Mouse (Mus musculus) embryonic facial prominence, embryonic 11.5 days (tissue): ENCODE data around the gene Klhl24. TPM values are rescaled to one million over a fixed set of nuclear protein-coding genes. Genes with fewer than 3 reads are reported as not detected.
"Not testable (repeated sequence)": the region's sequence is repeated elsewhere in the genome, so short reads cannot be mapped to it uniquely, and the experiment has no call there.

Experiments
- ATAC-seq: fragments of 200-750 bp; cut with Nextera tagmentation; replicated peaks from 2 replicates; pipeline ENCODE4 v1.8.0; 2017; ENCODE audit warnings: low read depth; ENCODE audit not compliant: insufficient number of reproducible peaks, low FRiP score, low TSS enrichment
- DNase-seq: peaks from one replicate; pipeline ENCODE4 v3.0.0-alpha.2; 2015; ENCODE audit warnings: low spot score
- H3K27ac ChIP-seq: fragments of 300-500 bp; sonication (generic); replicated peaks from 2 replicates; pipeline ENCODE4 v1.5.1; 2014; ENCODE audit warnings: mild to moderate bottlenecking, low read depth, low read length, control low read depth
- H3K27me3 ChIP-seq: fragments of 300-500 bp; sonication (generic); 2 replicates; pipeline ENCODE4 v1.6.1; 2014; ENCODE audit warnings: mild to moderate bottlenecking, low read length, moderate library complexity, mixed read lengths; ENCODE audit not compliant: control insufficient read depth, insufficient read depth
- H3K36me3 ChIP-seq: fragments of 300-500 bp; sonication (generic); replicated peaks from 2 replicates; pipeline ENCODE4 v1.6.1; 2014; ENCODE audit warnings: low read depth, mild to moderate bottlenecking, low read length, moderate library complexity, mixed read lengths; ENCODE audit not compliant: control insufficient read depth, insufficient read depth
- H3K4me1 ChIP-seq: fragments of 300-500 bp; sonication (generic); 2 replicates; pipeline ENCODE4 v1.6.1; 2014; ENCODE audit warnings: low read length, mixed read lengths; ENCODE audit not compliant: control insufficient read depth, insufficient read depth
- H3K4me2 ChIP-seq: fragments of 300-500 bp; sonication (generic); 2 replicates; pipeline ENCODE4 v1.6.1; 2014; ENCODE audit warnings: low read depth, mild to moderate bottlenecking, control low read depth, low read length, moderate library complexity
- H3K4me3 ChIP-seq: fragments of 300-500 bp; sonication (generic); 2 replicates; pipeline ENCODE4 v1.5.1; 2014; ENCODE audit warnings: low read depth, low read length, control low read depth
- H3K9ac ChIP-seq: fragments of 300-500 bp; sonication (generic); replicated peaks from 2 replicates; pipeline ENCODE4 v1.6.1; 2014; ENCODE audit warnings: mild to moderate bottlenecking, control low read depth, low read length
- H3K9me3 ChIP-seq: fragments of 300-500 bp; sonication (generic); replicated peaks from 2 replicates; pipeline ENCODE4 v1.6.1; 2016; ENCODE audit warnings: mild to moderate bottlenecking, low read length, inconsistent platforms, mixed read lengths; ENCODE audit not compliant: control insufficient read depth
- WGBS: fragments of 180-500 bp; shearing (Covaris S2); extraction: QIAGEN DNeasy Blood & Tissue Kit; methylation state at CpG from one replicate; pipeline ENCODE4 v1.1.7; 2014; 5-methylcytosine and 5-hydroxymethylcytosine counted together
- polyA plus RNA-seq: library from polyadenylated mRNA; unstranded; fragments of >200 nt; fragmentation: Nextera tagmentation; extraction: Ambion mirVana; gene quantifications from 2 replicates; pipeline ENCODE4 v1.2.1, GENCODE M21; 2014

Klhl24 gene
- polyA plus RNA-seq, 1 experiment from 2014 or later = 34.6 TPM

DNA sequence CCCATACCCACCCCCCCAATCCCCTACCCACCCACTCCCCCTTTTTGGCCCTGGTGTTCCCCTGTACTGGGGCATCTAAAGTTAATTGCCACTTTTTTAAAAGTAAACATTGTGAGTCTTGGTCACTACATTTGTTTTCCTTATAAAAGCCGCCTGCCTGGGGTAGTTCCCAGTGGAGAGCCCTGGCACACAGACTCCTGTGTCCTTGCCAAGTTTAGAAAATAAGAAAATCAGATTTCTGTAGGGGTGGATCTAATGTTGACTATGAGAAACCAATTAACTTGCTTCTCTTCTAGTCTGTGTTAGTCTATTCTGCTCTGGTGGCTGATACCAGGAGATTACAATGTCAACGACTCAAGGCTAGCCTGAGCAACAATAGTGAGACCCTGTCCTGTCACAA, 15.3 kb downstream of the Klhl24 start:
- Histone ChIP-seq H3K27ac (no peak overlapping the region), H3K4me2 (no peak overlapping the region), H3K36me3 (peaks cover 8% of the 10 kb centered on the region), H3K4me3 (no peak overlapping the region), H3K9me3 (no peaks in the 10 kb centered on the region), H3K9ac (no peak overlapping the region), H3K27me3 (no peaks in the 10 kb centered on the region), H3K4me1 (no peaks in the 10 kb centered on the region)
- 90% methylated on average over 2 of the region's 2 CpGs for WGBS
- ATAC-seq (no peak), DNase-seq (no peak)

DNA sequence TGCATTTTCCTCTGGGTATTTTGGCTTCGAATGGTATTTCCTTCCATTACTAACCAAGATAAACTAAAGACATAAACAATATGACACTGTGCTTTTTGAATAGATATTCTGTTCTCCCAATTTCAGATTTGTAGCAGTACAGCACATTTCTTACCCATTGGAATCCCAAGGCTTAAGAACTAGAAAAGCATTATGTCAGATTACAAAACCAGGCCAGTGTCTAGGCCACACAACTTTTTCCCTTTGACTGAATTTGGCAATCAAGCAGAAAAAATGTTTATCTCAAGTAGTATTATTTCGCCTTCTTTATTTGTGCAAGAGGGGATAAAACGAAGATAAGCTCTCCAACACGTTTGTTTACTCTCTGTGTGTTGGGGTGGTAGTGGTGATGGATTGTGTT, 18.7 kb downstream of the Klhl24 start:
- H3K36me3 ChIP-seq = no peaks in the 10 kb centered on the region; the same call in 1 of the 2 replicates
- no peak overlapping the region for H3K27ac ChIP-seq
- no peak overlapping the region for H3K4me3 ChIP-seq
- WGBS = 86% methylated on average over 4 of the region's 4 CpGs
- no peaks in the 10 kb centered on the region for H3K9me3 ChIP-seq
- no peaks in the 10 kb centered on the region for H3K4me1 ChIP-seq
- H3K27me3 ChIP-seq = no peaks in the 10 kb centered on the region
- ATAC-seq = no peak
- H3K4me2 ChIP-seq = no peak overlapping the region
- H3K9ac ChIP-seq = no peak overlapping the region
- DNase-seq = no peak

DNA sequence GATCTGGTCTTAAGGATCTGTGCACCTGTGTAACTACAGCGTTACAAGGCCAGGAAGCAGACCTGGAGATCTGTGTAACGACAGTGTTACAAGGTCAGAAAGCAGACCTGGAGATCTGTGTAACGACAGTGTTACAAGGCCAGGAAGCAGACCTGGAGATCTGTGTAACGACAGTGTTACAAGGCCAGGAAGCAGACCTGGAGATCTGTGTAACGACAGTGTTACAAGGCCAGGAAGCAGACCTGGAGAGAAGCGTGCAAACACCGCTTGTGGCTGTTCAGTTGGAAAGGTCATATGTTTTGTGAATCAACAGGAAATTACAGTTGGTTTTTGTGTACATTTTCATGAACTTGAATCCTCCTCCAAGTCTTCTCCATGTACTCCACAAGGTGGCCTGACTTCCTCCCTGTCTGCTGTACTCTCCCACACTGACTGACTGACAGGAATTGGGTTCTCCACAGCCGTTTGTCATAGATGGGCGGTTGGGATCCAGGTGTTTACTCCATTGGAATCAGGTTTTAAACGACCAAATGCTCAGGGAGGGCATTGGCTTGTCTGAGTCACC, 29.1 kb downstream of the Klhl24 start:
- not testable (repeated sequence) for H3K27ac ChIP-seq, H3K9ac ChIP-seq, H3K4me1 ChIP-seq, H3K36me3 ChIP-seq, H3K4me3 ChIP-seq, DNase-seq, H3K4me2 ChIP-seq, H3K9me3 ChIP-seq, ATAC-seq, H3K27me3 ChIP-seq
- 81% methylated on average over 10 of the region's 10 CpGs for WGBS

DNA sequence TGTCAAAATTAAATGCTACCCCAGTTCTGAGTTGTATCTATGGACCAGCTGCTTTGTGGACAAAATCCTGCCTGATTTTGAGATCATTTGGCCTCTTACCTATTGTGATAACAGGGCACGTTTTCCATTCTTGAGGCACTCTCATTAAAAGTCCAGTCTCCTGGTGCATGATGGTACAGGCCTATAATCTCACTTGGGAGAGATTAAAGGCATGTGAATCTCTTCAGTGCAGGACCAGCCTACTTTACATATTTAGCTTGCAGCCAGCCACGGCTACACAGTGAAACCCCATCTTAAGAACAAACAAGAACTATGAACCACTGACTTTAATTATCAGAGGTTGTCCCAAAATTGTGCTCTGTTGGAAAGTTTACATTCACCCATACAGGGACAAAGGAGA, 33.1 kb downstream of the Klhl24 start:
- no peak overlapping the region for H3K4me2 ChIP-seq
- WGBS = 58% methylated on average over 2 of the region's 2 CpGs
- ATAC-seq (no peak), DNase-seq (no peak)
- no peaks in the 10 kb centered on the region for H3K27me3 ChIP-seq
- no peak overlapping the region for H3K4me3 ChIP-seq
- no peaks in the 10 kb centered on the region for H3K9me3 ChIP-seq
- H3K27ac ChIP-seq = no peak overlapping the region
- H3K4me1 ChIP-seq = no peaks in the 10 kb centered on the region
- H3K9ac ChIP-seq = no peak overlapping the region
- no peaks in the 10 kb centered on the region for H3K36me3 ChIP-seq

DNA sequence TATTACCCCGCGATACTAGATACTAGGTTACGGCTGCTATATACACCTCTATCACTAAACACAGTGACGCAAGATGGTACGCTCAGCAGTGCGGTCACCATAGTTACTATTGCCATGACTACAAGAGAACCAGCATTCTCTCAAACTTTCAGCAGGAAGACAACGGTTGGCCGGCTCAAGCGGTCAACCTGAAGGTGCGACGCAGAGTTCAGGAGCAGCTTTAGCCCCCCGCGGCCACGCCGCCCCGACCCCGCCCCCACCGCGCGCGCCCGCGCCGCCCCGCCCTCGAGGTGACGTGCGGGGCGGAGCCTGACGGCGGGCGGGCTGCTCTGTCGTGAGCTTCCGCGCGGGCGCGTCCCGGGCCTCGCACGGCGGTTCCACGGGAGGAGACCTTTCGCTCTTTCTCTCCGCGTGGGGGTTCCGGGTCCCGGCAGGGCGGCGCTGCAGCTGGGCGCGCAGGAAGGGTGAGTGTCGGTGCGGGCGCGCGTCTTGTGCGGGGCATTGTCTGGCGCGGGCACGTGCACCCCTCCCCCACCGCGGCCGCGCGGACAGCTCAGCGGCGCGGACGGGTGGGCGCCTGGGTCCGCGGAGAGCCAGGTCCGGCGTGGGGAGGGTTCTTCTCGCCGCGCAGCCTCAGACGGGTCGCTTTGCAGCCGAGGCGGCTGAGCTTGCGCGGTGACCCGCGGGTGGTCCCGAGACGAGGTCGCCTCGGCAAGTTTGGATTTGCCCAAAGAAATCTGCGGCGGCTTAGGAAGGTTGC, 43.6 kb downstream of the Klhl24 start, which contains the start of gene Yeats2:
Gene Yeats2, plus strand, starts transcription at position 292 of the 760 bp plus-strand sequence.
- Histone ChIP-seq H3K4me1 (no peaks in the 10 kb centered on the region), H3K9me3 (no peaks in the 10 kb centered on the region), H3K36me3 (no peaks in the 10 kb centered on the region), H3K4me2 (peak within 1 kb of the TSS; percentile 61), H3K4me3 (peak within 1 kb of the TSS; percentile 72), H3K9ac (peak within 1 kb of the TSS; percentile 92), H3K27me3 (no peaks in the 10 kb centered on the region), H3K27ac (peak within 1 kb of the TSS; percentile 89)
- DNase-seq = peak; percentile 79
- 1% methylated on average over 82 of the region's 92 CpGs for WGBS
- ATAC-seq = peak; percentile 92

DNA sequence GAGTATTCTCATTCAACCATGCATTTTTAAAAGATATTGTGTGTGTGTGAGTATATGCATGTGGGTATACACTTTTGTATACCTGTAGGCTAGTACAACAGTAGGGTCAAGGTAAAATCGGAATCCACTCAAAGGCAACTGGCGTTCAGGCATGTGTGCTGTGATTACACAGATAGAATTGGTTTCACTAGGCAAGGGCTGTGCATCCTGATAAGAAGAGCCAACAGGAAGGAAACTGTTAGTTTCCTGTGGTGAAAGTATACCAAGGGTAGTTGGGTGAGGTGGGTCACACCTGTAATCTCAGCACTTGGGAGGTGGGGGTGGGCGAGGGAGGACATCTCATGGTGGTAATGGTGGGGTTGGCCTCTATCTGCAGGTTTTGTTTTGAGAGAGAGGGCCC, 47.2 kb downstream of the Klhl24 start:
- Histone ChIP-seq H3K4me2 (no peak overlapping the region), H3K36me3 (no peaks in the 10 kb centered on the region; the same call in 1 of the 2 replicates), H3K27me3 (no peaks in the 10 kb centered on the region), H3K9ac (no peak overlapping the region), H3K4me3 (no peak overlapping the region), H3K27ac (no peak overlapping the region), H3K4me1 (no peaks in the 10 kb centered on the region), H3K9me3 (no peaks in the 10 kb centered on the region)
- WGBS = 94% methylated on average over 3 of the region's 3 CpGs
- ATAC-seq (no peak), DNase-seq (no peak)

DNA sequence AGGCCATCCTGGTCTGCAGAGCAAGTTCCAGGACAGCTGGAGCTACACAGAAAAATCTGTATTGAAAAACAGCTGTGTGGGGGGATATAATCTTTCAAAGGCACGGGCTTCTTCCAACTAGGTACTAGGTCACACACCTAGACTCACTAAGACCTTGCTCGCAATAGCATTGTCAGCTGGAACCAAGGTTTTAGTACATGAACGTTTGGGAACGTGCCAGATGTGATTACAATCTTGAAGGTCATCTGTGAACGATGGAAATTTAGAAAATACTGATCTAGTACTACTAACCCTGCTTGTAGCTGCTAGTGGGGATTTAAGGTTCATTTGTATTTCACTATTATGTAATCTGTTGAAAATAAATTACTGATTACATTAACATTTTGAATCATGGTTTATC, 54.6 kb downstream of the Klhl24 start:
- Histone ChIP-seq H3K4me3 (no peak overlapping the region), H3K9ac (no peak overlapping the region), H3K27ac (no peak overlapping the region), H3K4me1 (no peaks in the 10 kb centered on the region), H3K9me3 (no peaks in the 10 kb centered on the region), H3K36me3 (no peaks in the 10 kb centered on the region; the same call in 1 of the 2 replicates), H3K27me3 (no peaks in the 10 kb centered on the region), H3K4me2 (no peak overlapping the region)
- 82% methylated on average over 5 of the region's 5 CpGs for WGBS
- ATAC-seq = no peak
- DNase-seq = no peak

DNA sequence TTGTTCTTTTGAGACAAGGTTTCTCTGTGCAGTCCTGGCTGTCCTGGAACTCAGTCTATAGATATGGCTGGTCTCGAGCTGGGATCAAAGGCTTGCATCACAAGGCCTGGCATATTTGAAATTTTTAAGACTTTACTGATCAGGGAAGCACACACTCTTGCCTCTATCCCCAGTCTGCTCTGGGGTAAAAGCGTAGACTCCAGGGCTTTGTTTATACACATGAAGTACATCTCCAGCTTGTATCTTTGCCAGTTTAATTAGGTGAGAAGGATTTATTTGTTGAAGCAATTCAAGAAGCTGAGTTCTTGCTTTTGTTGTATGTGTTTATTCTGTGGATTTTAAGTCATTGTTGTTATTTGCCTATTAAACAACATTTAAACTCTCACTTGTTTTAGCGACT, 56.4 kb downstream of the Klhl24 start:
- Histone ChIP-seq H3K27ac (no peak overlapping the region), H3K9ac (no peak overlapping the region), H3K4me3 (no peak overlapping the region), H3K27me3 (no peaks in the 10 kb centered on the region), H3K9me3 (no peaks in the 10 kb centered on the region), H3K36me3 (peaks cover 2% of the 10 kb centered on the region; the same call in 1 of the 2 replicates), H3K4me1 (no peaks in the 10 kb centered on the region), H3K4me2 (no peak overlapping the region)
- WGBS = 85% methylated on average over 3 of the region's 3 CpGs
- ATAC-seq (no peak), DNase-seq (no peak)
